Mouse (Mus musculus) MEL (cell line): Measurements from ENCODE around the gene Lrrc25. TPM values are rescaled to one million over a fixed set of nuclear protein-coding genes. Genes with fewer than 3 reads are reported as not detected.

ENCODE experiments used
- DNase-seq: peaks from one replicate; pipeline ENCODE4 v3.0.0; 2011; ENCODE audit warnings: low read depth, low spot score
- H3K27ac ChIP-seq: 2 replicates; pipeline ENCODE4 v1.5.1; 2012; ENCODE audit warnings: low read depth, mild to moderate bottlenecking, control low read depth, low read length, moderate library complexity; ENCODE audit not compliant: control insufficient read depth
- H3K27me3 ChIP-seq, 2 experiments: fragments of 150-350 bp in 1 of 2; sonication (generic) in 1 of 2; 2 replicates each; pipeline ENCODE4 v1.6.1; 2012; ENCODE audit warnings: low read length in 2 of 2, mild to moderate bottlenecking in 2 of 2, improper control_type of control experiment in 1 of 2, moderate library complexity in 1 of 2; ENCODE audit not compliant: insufficient read depth in 2 of 2, control insufficient read depth in 1 of 2
- H3K36me3 ChIP-seq, 2 experiments: 2 replicates each; pipeline ENCODE4 v1.6.1; 2012 to 2014; ENCODE audit warnings: low read length in 2 of 2, improper control_type of control experiment in 1 of 2, inconsistent platforms in 1 of 2, mild to moderate bottlenecking in 1 of 2; ENCODE audit not compliant: insufficient read depth in 2 of 2, control insufficient read depth in 1 of 2
- H3K4me1 ChIP-seq, 2 experiments: fragments of 150-350 bp in 1 of 2; sonication (generic) in 1 of 2; 2 replicates each; pipeline ENCODE4 v1.6.1; 2012; ENCODE audit warnings: low read length in 2 of 2, improper control_type of control experiment in 1 of 2, mild to moderate bottlenecking in 1 of 2; ENCODE audit not compliant: insufficient read depth in 2 of 2, control insufficient read depth in 1 of 2
- H3K4me3 ChIP-seq, 2 experiments: fragments of 150-350 bp in 1 of 2; sonication (generic) in 1 of 2; 2 replicates each; pipeline ENCODE4 v1.5.1; 2012; ENCODE audit warnings: low read depth in 2 of 2, low read length in 2 of 2, mild to moderate bottlenecking in 2 of 2, moderate library complexity in 2 of 2, control low read depth in 1 of 2, improper control_type of control experiment in 1 of 2; ENCODE audit not compliant: control insufficient read depth in 1 of 2, insufficient read depth in 1 of 2
- H3K79me2 ChIP-seq: 2 replicates; pipeline ENCODE4 v1.6.1; 2012; ENCODE audit warnings: mild to moderate bottlenecking, low read length, moderate library complexity; ENCODE audit not compliant: control insufficient read depth, poor library complexity, insufficient read depth
- H3K9ac ChIP-seq: 2 replicates; pipeline ENCODE4 v1.6.1; 2012; ENCODE audit warnings: low read depth, mild to moderate bottlenecking, control low read depth, low read length, moderate library complexity; ENCODE audit not compliant: control insufficient read depth, poor library complexity, severe bottlenecking
- H3K9me3 ChIP-seq: fragments of 150-350 bp; sonication (generic); replicated peaks from 2 replicates; pipeline ENCODE4 v1.6.1; 2012; ENCODE audit warnings: mild to moderate bottlenecking, low read length, improper control_type of control experiment, moderate library complexity; ENCODE audit not compliant: insufficient read depth
- E2F4 ChIP-seq: IDR thresholded peaks from 2 replicates; pipeline ENCODE4 v1.6.1; 2011; ENCODE audit warnings: low read depth, low read length, improper control_type of control experiment, borderline replicate concordance
- ETS1 ChIP-seq: IDR thresholded peaks from 2 replicates; pipeline ENCODE4 v1.6.1; 2012; ENCODE audit warnings: low read depth, mild to moderate bottlenecking, inconsistent platforms, low read length, improper control_type of control experiment, moderate library complexity
- GABPA ChIP-seq: IDR thresholded peaks from 2 replicates; pipeline ENCODE4 v1.6.1; 2012; ENCODE audit warnings: low read depth, mild to moderate bottlenecking, inconsistent platforms, low read length, improper control_type of control experiment, moderate library complexity
- HCFC1 ChIP-seq: IDR thresholded peaks from 2 replicates; pipeline ENCODE4 v1.6.1; 2012; ENCODE audit warnings: low read depth, mild to moderate bottlenecking, inconsistent platforms, low read length, improper control_type of control experiment, moderate library complexity
- JUND ChIP-seq: IDR thresholded peaks from 2 replicates; pipeline ENCODE4 v1.6.1; 2011; ENCODE audit warnings: low read depth, mild to moderate bottlenecking, improper control_type of control experiment, low read length
- MAFK ChIP-seq: IDR thresholded peaks from 2 replicates; pipeline ENCODE4 v1.6.1; 2011; ENCODE audit warnings: low read depth, mild to moderate bottlenecking, low read length, improper control_type of control experiment, borderline replicate concordance
- MXI1 ChIP-seq: IDR thresholded peaks from 2 replicates; pipeline ENCODE4 v1.6.1; 2011; ENCODE audit warnings: mild to moderate bottlenecking, low read depth, low read length, improper control_type of control experiment
- POLR2A ChIP-seq, 2 experiments: IDR thresholded peaks; 2 replicates each; pipeline ENCODE4 v1.6.1; 2011 to 2012; ENCODE audit warnings: low read length in 2 of 2, mild to moderate bottlenecking in 2 of 2, control low read depth in 1 of 2, improper control_type of control experiment in 1 of 2, low read depth in 1 of 2, moderate library complexity in 1 of 2; ENCODE audit not compliant: control insufficient read depth in 1 of 2, insufficient read depth in 1 of 2, poor library complexity in 1 of 2
- POLR2AphosphoS5 ChIP-seq: IDR thresholded peaks from 2 replicates; pipeline ENCODE4 v1.6.1; 2012; ENCODE audit warnings: low read depth, borderline replicate concordance, mild to moderate bottlenecking, inconsistent platforms, low read length, moderate library complexity, mixed read lengths
- RAD21 ChIP-seq: IDR thresholded peaks from 2 replicates; pipeline ENCODE4 v1.6.1; 2011; ENCODE audit warnings: mild to moderate bottlenecking, low read depth, low read length, improper control_type of control experiment
- UBTF ChIP-seq: IDR thresholded peaks from 2 replicates; pipeline ENCODE4 v1.6.1; 2012; ENCODE audit warnings: low read depth, mild to moderate bottlenecking, inconsistent platforms, low read length, improper control_type of control experiment, moderate library complexity, borderline replicate concordance; ENCODE audit not compliant: insufficient read depth
- USF1 ChIP-seq: IDR thresholded peaks from 2 replicates; pipeline ENCODE4 v1.6.1; 2014; ENCODE audit warnings: low read depth, mild to moderate bottlenecking, inconsistent platforms, low read length, improper control_type of control experiment, moderate library complexity
- ZC3H11A ChIP-seq: IDR thresholded peaks from 2 replicates; pipeline ENCODE4 v1.6.1; 2012; ENCODE audit warnings: low read depth, mild to moderate bottlenecking, inconsistent platforms, low read length, improper control_type of control experiment
- ZMIZ1 ChIP-seq: IDR thresholded peaks from 2 replicates; pipeline ENCODE4 v1.6.1; 2012; ENCODE audit warnings: low read depth, mild to moderate bottlenecking, inconsistent platforms, low read length, improper control_type of control experiment, moderate library complexity
- polyA plus RNA-seq, 2 experiments: library from polyadenylated mRNA; stranded (reverse) in 1 of 2; unstranded in 1 of 2; fragments of >175 nt in 1 of 2; fragments of >200 nt in 1 of 2; gene quantifications; 2 replicates each; pipeline versions ENCODE4 v1.2.1 to v1.2.4; 2012; ENCODE audit warnings: low replicate concordance in 2 of 2, low read depth in 1 of 2; ENCODE audit not compliant: insufficient read length in 2 of 2, insufficient read depth in 1 of 2, missing spikeins in 1 of 2
- total RNA-seq: library from RNA; depleted of rRNA; stranded (reverse); fragments of 300-350 nt; gene quantifications from 2 replicates; pipeline ENCODE4 v1.2.3, GENCODE M21; 2012

The Lrrc25 gene
- total and polyA plus RNA-seq, 3 experiments: 0.39 to 1.1 TPM; not detected in 1

DNA sequence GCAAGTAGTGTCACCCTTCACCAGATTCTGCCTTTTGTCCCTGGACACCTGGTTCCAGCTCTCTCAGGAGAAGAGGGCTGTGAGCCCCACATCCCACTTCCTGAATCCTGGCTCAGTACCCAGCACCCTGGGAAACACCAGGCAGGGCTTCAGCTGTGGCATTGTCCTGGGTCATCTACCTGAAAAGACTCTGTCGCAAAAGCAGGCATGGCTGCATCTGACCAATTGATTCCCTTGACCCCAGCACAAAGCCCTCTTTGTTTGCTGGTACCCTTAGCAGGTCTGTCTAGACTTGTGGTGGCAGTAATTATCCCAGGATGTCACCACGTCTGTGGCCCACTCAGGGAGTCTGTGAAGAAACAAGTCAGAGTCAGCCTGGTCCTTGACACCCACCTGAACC is 39.5 kb downstream of the Lrrc25 start:
- no peak overlapping the region for H3K4me3 ChIP-seq
- no peak for DNase-seq
- H3K27me3 ChIP-seq: no peaks in the 10 kb centered on the region
- no peak overlapping the region for H3K27ac ChIP-seq
- no peak overlapping the region for H3K9ac ChIP-seq
- H3K36me3 ChIP-seq: peaks cover 0 to 2% of the 10 kb centered on the region in 2 experiments; a peak in 1 of 4 replicates
- peaks cover 4 to 8% of the 10 kb centered on the region in 2 experiments; a peak in 3 of 4 replicates for H3K4me1 ChIP-seq
- no peaks in the 10 kb centered on the region for H3K9me3 ChIP-seq
- no peak for TF ChIP-seq POLR2AphosphoS5
- TF ChIP-seq E2F4: no peak
- no peak for TF ChIP-seq HCFC1
- TF ChIP-seq UBTF: no peak
- TF ChIP-seq ZMIZ1: no peak
- H3K79me2 ChIP-seq: no peaks in the 10 kb centered on the region

DNA sequence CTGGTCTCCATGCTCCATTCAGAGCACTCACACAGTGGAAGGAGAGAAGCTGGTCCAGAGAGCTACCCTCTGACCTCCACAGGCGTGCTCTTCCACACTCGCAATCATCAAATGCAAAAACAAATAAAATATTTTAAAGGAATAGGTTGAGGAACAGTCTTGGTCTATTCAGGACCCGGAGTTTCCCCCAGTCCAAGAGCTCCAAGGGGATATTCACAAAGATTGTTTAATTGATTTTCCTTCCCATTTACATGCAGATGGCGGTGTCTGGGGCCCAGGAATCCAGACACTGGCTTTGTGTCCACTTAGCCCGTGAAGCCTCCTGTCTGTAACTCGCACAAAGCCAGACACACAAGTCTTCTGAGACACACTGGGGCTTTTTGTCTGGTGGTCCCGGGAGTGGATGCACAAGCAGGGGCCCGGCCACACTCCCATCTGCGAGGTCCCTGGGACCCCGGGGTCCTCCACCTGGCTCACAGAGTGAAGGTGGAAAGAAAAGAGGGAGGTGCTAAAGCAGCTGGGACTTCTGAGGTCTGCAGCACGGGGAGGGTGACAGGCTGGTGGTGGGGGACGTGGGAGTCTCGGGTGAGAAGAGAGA is 40.3 kb downstream of the Lrrc25 start:
- no peak for TF ChIP-seq POLR2AphosphoS5
- TF ChIP-seq GABPA: no peak
- TF ChIP-seq ETS1: no peak
- no peak for TF ChIP-seq JUND
- no peak for TF ChIP-seq POLR2A (IDR thresholded peaks at IDR 0.05; ENCODE audit: control insufficient read depth in 1 of 2, insufficient read depth in 1 of 2, low read depth in 1 of 2, low read length in 2 of 2, poor library complexity in 1 of 2)
- TF ChIP-seq MAFK: no peak
- TF ChIP-seq, all 39 proteins: peak for 0
- Histone ChIP-seq H3K79me2 (no peaks in the 10 kb centered on the region), H3K27ac (no peak overlapping the region), H3K9me3 (no peaks in the 10 kb centered on the region), H3K4me1 (peaks cover 4 to 9% of the 10 kb centered on the region in 2 experiments; a peak in 3 of 4 replicates), H3K4me3 (no peak overlapping the region), H3K36me3 (peaks cover 0 to 2% of the 10 kb centered on the region in 2 experiments; a peak in 1 of 4 replicates), H3K27me3 (no peaks in the 10 kb centered on the region), H3K9ac (no peak overlapping the region)
- DNase-seq: no peak

DNA sequence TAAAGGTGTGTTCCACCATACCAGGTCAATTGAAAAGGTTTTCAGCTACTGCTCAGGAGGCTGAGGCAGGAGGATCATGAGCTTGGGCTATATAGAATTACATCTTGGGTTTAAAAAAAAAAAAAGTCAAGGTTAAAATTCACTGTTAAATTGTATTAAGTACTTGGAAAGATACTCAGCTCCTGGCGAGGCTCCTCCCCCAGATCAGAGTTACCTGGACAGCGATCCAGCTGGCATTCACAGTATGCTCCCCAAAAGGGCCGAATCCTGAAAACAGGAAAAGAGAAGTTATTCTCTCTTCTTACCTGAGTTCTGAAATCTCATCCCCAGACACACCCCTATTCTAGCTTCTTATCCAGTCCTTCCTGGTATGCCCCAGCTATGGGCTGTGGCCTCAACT is 41.3 kb downstream of the Lrrc25 start:
- Histone ChIP-seq H3K36me3 (no peaks in the 10 kb centered on the region), H3K79me2 (no peaks in the 10 kb centered on the region), H3K9me3 (no peaks in the 10 kb centered on the region), H3K4me1 (peaks cover 4 to 9% of the 10 kb centered on the region in 2 experiments; a peak in 3 of 4 replicates), H3K27me3 (no peaks in the 10 kb centered on the region), H3K9ac (no peak overlapping the region), H3K4me3 (no peak overlapping the region), H3K27ac (no peak overlapping the region)
- no peak for TF ChIP-seq RAD21
- TF ChIP-seq USF1: no peak
- no peak for TF ChIP-seq ZC3H11A
- TF ChIP-seq MXI1: no peak
- no peak for DNase-seq
